Mouse (Mus musculus) small intestine, adult 2 months (tissue): ENCODE data around the gene 5430419D17Rik.

ENCODE experiments used
- CTCF ChIP-seq: fragments of 200-500 bp; IDR thresholded peaks from 2 replicates; pipeline ENCODE4 v1.5.1; 2012; ENCODE audit warnings: low read depth, mild to moderate bottlenecking, control low read depth, inconsistent platforms, low read length, moderate library complexity, mixed read lengths; ENCODE audit not compliant: insufficient replicate concordance, insufficient read length; ENCODE audit errors: extremely low read depth
- POLR2A ChIP-seq: fragments of 200-500 bp; IDR thresholded peaks from 2 replicates; pipeline ENCODE4 v1.6.1; 2012; ENCODE audit warnings: low read depth, mild to moderate bottlenecking, control low read depth, inconsistent platforms, low read length, moderate library complexity

DNA sequence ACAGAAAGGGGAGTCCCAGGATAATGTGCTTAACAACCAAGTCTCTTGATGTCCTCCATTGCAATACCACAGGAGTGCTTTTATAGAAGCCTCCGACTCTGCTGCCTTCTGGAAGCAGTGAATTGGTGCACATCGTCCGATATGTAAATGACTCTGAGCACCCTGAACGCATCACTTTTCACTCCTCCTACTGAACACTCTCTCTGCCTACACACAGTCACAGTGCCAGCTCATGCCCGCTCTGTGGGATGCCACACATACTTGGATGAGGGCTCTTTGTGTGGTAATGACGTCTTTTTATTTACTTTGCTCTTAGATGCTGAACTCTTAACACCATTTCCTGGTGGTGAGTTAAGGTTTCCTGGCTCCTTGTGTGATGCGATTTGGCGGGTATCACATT, 12.8 kb downstream of the 5430419D17Rik start:
- TF ChIP-seq CTCF: no peak
- no peak for TF ChIP-seq POLR2A
